Mouse (Mus musculus): Measurements from ENCODE around the gene C1ql4.
"Not testable (repeated sequence)": the region's sequence is repeated elsewhere in the genome, so short reads cannot be mapped to it uniquely, and the experiment has no call there.

C1ql4 gene

DNA sequence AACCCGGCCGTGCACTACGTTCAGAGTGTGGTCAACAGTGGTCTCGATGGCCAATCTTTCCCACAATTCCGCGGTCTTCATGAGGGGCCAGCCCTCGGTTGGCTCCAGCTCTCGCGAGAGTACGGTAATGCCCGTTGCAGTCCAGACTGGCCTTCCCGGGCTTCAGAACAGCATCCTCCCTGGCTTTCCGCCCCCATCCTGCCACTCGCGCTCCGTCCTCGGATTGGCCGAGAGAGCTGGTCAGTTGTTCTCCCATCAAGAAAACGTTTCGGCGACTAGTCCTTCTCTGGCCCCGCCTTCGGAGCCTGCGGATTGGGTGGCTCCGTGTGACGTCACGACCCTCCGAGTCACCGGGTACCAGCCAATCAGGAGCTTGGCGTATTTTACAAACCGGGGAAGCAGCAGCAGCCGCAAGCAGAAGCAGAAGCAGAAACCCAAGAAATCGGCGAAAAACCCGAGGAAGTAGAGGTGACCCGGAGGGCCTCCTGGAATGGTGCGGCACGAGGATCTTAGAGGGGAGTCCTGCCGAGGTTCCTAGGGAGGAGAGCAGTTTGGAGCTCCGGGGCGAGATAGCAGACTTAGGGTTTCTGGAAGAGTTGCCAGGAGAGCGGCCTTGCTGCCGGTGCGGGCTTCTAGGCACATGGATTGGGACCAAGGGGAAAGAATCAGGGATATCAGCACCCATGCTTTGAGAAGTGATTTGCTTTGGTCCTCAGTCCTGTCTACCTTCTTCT lies 12.8 kb downstream of the C1ql4 start:
- peak; percentile 95 for DNase-seq (ENCODE audit: low read depth, low spot score)

DNA sequence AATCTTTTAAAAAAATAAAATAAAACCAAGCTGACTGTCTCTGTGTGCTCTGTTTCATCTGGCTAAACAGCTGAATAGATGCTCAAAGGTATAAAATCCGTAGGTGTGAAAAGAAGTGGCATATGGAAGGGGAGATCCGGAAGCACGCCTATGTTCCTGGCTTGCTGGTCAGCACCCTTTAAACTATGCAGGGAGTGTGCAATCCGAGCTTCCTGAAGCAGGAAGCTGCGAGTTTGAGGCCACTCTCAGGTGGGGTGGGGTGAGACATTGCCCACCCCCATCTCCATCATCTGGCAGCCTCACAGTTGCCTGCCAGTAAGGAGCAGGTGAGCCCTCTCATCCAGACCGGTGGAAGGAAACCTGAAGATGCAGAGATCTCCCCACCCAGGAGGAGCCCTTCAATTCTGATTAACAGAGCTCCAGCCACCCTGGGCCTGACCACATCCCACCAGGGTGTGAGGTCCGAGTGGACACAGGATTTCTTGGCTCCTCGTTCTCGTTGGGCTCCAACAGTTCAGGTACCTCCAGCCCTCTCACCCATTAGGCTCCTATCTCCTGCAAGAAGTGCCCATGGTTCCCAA lies 13.5 kb downstream of the C1ql4 start, which contains the start of gene Troap:
Gene Troap, plus strand, starts transcription at position 557 of the 581 bp plus-strand sequence.
- no peak for DNase-seq (ENCODE audit: low read depth, low spot score)

DNA sequence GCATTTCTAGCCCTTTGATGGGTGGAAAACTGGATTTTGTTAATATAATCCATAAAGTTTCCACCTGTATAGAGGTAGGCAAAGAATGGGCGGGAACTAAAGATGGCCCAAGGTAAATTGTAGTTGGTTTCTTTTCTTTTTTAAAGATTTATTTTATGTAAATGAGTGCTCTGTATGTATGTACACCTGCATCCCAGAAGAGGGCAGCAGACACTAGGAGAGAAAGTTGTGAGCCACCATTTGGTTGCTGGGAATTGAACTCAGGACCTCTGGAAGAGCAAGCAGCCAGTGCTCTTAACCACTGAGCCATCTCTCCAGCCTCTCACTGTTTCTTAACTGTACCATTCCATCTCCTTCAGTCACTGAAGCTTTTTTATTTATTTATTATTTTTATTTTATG lies 15.6 kb downstream of the C1ql4 start:
- DNase-seq (ENCODE audit: low read depth, low spot score) = no peak

DNA sequence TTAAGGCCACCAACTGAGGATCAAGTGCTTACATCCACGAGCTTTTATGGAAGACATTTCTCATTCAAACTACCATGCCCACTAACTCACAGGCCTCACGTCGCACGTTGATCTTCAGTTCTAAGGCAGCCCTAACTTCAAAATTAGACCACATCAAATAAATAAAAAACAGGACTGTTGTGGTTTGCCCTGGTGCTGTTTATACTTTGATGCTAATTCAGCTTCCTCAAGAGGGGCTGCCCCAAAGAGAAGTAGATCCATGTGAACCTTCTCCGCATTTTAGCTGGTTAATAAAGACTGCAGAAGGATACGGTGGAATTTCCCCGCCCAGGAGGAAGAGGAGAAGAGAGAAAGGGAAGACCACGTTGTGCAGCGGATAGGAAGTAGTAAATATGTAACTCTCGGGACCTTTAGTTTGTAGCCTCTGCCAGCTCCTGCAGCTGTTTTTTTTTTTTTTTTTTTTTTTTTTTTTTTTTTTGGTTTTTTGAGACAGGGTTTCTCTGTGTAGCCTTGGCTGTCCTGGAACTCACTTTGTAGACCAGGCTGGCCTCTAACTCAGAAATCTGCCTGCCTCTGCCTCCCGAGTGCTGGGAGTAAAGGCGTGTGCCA lies 22.0 kb downstream of the C1ql4 start:
- no peak for DNase-seq (ENCODE audit: low read depth, low spot score)

DNA sequence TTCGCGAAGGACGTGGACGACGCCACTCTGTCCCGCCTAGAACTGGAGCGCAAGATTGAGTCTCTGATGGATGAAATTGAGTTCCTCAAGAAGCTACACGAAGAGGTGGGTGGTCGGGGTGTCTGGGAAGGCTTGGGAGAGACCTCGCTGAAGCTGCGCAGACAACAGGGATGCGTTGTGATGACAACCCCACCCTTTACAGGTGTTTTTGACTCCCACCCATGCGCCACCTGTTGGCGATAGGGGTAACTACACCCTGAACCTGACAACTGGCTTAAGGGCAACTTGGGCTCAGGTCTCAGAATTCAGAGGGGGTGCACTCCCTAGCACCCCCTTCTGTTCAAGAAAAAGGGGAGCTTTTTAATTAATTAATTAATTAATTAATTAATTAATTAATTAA lies 31.3 kb downstream of the C1ql4 start:
- DNase-seq (ENCODE audit: low read depth, low spot score) = no peak

DNA sequence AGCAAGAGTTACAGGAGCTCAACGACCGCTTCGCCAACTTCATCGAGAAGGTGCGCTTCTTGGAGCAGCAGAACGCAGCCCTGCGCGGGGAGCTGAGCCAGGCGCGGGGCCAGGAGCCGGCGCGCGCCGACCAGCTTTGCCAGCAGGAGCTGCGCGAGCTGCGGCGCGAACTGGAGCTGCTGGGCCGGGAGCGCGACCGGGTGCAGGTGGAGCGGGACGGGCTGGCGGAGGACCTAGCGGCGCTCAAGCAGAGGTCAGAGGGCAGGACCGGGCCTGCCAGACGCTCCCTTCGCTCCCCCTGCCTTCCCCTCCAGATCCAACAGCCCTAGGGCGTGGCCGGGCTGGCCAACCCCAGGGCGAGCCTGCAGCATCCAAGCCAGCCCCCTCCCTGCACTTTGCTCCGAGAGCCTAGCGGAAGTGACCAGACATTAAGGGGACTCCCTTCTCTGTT lies 32.1 kb downstream of the C1ql4 start:
- DNase-seq (ENCODE audit: low read depth, low spot score) = no peak

DNA sequence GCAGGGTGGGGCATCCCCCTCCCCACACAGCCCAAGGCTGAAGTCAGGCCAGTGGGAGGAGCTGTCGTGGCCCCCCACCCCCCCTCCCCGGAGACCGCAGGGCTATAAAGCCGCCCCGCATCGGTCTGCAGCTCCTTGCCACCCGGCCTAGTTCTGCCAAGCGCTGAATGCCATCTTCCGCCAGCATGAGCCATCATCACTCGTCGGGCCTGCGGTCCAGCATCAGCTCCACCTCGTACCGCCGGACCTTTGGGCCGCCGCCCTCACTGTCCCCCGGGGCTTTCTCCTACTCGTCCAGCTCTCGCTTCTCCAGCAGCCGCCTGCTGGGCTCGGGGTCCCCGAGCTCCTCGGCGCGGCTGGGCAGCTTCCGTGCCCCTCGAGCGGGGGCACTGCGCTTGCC lies 32.6 kb downstream of the C1ql4 start, which contains the start of gene Prph:
Gene Prph, plus strand, starts transcription at position 135 of the 400 bp plus-strand sequence.
- DNase-seq (ENCODE audit: low read depth, low spot score) = no peak

DNA sequence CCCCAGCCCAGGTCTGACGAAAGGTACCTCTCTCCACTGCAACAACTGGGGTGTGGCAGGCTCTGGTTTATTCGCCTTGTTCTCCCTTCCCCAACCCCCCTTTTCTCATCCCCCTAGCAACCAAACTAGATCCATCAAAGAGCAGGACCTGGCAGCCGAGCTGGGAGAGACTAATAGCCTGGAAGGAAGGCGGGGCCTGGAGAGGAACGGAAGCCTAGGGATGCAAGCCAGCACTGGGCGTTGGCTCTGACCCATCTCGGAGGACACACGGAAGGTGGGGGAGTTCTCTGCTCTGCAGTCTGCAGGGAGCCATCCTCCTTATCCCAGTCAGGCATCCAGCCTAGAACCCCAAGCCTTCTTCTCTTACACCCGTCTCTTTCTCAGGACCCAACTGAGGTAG lies 34.2 kb downstream of the C1ql4 start:
- no peak for DNase-seq (ENCODE audit: low read depth, low spot score)

DNA sequence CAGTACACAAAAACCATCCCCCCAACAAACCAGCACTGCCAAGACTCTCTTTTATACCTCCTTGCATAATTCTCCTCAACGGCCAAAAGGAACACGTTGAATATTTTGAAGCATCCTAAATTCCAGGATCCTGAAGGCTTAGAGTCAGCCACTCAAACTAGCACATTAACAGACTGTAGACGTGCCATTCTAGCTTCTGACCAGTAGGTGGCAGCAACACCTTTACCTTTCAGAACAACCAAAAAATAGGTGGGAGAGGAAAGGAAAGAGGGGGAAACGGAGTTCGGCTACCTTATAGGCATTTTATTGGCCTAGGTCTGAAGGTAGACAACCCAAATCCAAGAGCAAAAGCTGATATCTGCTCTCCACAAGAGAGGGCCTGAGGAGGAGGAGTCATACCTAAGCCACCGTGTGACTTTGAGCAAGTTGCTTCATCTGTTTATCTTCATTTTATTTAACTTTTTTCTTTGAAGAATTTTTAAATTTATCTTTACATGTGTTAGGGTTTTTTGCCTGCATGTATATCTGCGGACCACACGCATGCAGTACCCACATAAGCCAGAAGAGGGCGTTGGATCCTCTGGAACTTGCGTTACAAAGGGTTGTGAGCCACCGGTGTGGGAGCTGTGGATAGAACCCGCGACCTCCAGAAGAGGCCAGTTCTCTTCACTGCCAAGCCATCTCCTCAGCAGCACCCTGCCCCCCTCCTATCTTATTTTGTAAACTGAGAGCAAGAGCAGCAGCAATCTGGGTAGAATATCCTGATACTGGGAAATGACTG lies 38.0 kb downstream of the C1ql4 start:
- peak; percentile 57 for DNase-seq (ENCODE audit: low read depth, low spot score)

DNA sequence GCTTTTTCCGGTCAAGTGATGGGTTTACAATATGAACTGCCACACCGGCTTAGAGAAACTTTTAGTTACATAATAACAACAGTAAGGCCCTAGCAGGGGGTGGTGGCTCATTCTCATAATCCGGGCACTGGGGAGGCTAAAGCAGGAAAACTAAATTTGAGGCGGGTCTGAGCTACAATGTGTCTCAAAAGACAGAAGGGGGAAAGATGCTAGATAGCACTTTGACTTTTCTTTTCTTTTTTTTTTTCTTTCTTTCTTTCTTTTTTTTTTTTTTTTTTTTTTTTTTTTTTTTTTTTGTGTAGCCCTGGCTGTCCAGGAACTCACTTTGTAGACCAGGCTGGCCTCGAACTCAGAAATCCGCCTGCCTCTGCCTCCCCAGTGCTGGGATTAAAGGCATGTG lies 41.9 kb downstream of the C1ql4 start:
- not testable (repeated sequence) for DNase-seq (ENCODE audit: low read depth, low spot score)

DNA sequence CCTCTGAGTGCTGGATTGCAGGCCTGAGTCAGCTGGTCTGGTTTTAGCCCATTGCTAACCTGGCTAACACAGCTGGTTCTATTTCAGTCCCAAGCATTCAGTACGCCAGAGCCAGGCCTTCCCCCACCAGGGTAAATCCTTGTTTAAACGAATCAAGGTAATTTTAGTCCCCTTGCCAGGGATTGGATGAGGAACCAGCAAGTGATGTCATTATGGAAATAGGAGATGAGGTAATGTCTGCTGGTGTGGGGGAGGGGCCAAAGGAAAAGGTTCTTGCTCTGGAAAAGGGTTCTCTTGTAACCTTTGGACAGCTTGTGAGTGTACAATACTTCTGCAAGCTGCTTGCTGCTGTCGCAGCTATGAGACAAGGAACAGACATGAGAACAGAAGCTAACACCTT lies 42.8 kb downstream of the C1ql4 start:
- DNase-seq (ENCODE audit: low read depth, low spot score) = no peak

DNA sequence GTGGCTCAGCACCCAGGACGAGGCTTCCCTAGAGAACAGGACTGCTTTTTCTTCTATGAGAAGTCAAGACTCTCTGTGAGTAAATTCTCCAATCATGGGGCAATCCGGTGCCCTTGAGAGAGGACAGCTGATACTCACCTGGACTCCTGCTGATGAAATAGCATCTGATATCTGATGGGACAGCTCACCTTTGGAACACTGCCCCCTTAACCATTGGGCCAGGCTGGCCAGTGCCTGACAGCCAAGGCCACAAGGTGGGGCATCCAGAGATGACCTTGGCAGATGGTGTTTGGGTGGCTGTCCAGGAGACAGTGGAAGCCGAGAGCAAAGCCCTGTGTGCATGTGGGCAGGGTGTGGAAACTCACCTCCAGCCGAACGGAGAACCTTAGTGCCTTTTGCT lies 45.3 kb downstream of the C1ql4 start:
- no peak for DNase-seq (ENCODE audit: low read depth, low spot score)

DNA sequence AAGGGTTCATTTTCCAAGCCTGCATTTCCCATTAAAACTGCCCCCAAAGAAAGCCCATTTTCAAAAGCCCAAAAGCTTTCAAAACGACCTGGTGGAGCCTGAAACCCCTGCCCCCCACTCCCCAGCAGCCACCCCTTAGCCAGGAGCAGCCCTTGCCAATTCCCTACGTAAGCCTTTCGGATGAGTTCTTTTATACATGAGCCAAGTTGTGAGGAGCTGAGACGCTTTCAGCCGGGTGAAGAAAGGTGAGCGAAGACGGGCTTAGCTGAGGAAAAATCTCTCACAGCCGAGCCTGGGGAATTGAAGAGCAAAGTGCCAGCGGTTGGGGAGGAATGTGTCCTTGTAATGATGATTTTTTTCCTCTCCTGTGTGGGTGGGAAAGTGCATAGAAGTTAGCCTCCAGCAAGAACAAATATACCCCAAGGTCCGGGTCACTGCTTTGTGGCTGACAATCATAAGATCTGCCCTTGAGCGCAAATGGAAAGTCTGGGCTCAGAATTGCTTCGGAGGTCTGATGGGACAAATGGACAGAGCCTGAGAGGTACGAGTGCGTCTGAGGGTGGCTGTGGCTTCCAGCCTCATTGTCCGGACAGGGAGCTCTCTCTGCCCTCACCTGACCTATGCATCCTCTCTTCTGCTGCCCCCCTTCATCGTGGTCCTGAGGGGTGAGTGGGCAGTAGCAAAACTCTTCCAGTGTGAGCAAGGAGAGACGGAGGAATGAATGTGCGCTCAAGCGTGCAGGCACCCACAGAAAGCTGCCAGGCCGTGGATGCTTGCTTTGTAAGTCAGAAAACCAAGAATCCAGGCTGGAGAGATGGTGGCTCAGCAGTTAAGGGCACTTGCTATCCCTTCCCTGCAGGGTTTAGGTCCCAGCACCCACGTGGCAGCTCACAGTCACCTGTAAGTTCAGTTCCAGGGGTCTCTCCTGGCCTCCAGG lies 46.4 kb downstream of the C1ql4 start:
- DNase-seq (ENCODE audit: low read depth, low spot score) = no peak

DNA sequence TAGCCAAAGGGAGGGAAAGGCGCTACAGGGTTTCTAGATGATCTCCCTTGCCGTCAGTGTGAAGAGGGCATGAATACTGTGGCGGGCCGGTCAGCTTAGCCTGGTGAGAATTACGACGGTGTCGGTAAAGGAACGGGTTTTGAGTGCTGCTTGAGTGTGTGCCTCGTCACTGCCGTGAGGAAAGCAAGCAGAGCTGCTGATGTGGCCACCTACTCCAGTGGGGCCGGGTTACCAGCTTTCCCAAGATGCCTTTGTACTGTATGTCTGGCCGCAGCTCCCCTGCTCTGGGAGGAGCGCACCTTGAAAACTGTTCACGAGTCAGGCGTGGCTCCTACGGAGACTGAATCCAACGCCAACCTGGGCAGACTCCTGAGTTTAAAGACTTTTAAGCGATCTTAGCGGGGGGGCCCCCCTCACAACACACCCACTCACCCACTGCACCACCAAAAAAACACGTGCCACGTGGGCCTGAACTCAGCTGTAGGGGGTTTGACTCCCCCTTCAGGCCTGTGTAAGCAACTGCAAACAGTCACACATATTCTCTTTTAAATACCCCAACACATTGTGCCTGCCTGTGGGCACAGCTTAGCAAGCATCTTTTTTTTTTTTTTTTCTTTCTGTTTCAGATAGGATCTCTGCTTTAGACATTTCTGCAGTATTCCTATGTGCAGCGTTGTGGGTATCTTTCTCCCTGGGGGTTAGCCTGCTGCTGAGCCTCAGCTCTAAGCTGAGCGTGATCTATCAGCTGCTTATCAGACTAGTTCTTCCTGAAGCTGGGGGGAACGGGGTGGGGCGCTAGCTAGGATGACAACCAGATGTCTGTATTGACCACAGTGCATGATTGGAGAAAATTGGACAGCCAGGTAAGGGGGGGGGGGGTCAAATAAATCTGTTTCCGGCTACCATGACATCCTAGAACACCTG lies 47.4 kb downstream of the C1ql4 start:
- DNase-seq (ENCODE audit: low read depth, low spot score) = no peak

DNA sequence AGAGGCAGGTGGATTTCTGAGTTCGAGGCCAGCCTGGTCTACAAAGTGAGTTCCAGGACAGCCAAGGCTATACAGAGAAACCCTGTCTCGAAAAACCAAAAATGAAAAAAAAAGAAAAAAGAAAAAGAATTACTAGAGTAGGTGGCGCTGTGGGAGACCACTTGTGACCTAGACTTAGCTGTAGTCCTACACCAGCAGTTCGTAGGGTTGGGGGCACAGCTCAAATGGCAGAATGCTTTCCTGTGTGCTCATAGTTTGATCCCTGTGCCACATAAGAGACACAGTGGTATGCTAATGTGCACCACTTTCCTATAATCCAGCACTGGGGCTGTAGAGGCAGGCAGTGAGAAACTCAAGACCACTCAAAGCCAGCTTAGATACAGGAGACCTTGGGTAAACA lies 48.3 kb downstream of the C1ql4 start:
- no peak for DNase-seq (ENCODE audit: low read depth, low spot score)

DNA sequence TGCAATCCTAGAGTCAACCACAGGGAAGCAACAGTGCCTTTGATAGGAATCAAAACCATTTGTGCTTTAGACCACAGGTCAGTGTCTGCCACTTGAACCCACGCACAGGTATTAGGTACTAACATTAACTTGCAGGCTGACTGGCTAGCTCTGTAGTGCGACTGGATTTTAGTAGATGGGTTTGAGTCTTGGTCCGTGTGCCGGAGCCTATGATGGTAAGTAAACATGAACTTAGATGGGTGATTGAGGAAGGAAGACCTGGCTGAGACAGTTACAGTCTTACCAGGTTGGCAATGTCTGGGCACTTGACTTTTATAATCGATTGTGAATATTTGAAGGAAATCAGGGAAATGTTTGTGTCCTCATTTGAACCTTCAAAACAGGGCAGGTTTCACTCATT lies 48.8 kb downstream of the C1ql4 start:
- no peak for DNase-seq (ENCODE audit: low read depth, low spot score)

DNA sequence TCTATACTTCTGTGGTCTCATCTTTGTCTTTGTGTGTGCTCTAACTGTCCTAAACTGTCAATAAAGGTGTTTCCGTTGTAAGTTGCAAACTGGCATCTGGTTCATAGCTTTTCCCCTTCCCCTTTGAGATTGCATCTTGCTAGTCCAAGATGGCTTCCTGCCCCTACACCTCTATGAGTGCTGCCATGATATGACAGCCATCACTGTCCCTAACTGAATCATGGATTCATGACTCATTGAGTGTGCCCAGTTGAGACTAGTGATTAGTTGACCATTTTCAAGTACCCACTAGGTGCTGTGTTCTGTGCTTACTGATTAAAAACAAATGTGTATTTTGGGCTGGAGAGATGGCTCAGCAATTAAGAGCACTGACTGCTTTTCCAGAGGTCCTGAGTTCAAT lies 49.6 kb downstream of the C1ql4 start:
- DNase-seq (ENCODE audit: low read depth, low spot score) = no peak

DNA sequence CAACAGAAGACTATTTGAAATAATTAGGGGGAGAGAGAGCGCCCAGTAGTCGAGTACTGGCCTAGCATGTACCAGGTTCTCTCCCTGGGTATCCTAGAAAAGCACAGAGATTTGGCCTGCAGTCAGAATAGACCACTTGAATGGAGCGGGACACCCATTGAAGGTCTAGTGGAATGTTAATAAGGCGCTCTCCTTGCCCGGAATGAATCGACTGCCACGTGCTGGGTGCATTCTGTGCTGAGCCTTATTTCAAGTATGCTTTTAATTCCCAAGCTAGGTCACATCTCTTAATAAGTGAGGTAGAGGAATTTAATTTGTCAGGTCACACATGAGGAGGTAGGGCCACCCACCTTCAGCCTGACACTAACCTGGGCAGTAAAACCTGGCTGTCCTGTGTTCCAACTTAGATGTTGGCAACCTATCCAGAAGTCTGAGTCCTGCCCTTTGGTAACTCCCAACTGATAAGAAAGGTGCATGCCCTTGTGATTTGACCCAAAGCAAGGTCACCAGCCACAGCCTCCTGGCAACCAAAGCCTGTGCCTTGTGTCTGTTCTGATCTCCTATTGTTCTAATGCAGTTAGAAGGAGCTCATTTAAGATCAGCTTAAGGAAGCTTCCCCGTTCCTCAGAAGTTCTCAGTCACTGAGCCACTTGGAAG lies 51.2 kb downstream of the C1ql4 start:
- no peak for DNase-seq (ENCODE audit: low read depth, low spot score)

DNA sequence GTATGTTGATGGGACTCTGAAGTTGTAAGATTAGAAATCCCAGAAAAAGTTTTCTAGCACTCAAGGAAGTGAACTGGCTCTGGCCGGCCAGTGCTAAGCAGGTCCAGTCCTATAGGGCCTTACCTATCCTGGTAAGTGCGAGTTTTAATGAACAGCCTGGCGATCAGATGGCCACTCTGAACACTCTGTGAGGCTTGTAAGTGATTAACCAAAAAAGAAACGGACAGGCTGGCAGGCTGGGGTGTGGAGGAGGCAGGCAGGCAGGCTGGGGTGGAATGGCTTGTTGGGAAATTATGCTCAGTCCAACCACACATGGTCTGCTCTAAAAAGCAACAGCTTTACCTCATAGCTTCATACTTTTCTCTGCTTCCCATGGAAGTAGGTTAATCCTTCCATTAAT lies 52.2 kb downstream of the C1ql4 start:
- no peak for DNase-seq (ENCODE audit: low read depth, low spot score)

Measured in retina, postnatal 7 days (tissue).